Mouse (Mus musculus) testis, adult 2 months (tissue): ENCODE data around the gene Olfr38. TPM values are rescaled to one million over a fixed set of nuclear protein-coding genes. Genes with fewer than 3 reads are reported as not detected.
A peak's percentile ranks its signal among the peaks of the same experiment; 100 is the strongest.

Experiments
- H3K27ac ChIP-seq: fragments of 200-500 bp; 2 replicates; pipeline ENCODE4 v1.5.1; 2012; ENCODE audit warnings: low read depth, low read length; ENCODE audit not compliant: control insufficient read depth, insufficient read depth
- H3K27me3 ChIP-seq: fragments of 200-500 bp; 2 replicates; pipeline ENCODE4 v1.6.1; 2012; ENCODE audit warnings: mild to moderate bottlenecking, low read length, moderate library complexity; ENCODE audit not compliant: control insufficient read depth, insufficient read depth
- H3K36me3 ChIP-seq: fragments of 200-500 bp; 2 replicates; pipeline ENCODE4 v1.6.1; 2012; ENCODE audit warnings: mild to moderate bottlenecking, low read length; ENCODE audit not compliant: control insufficient read depth, insufficient read depth
- H3K4me1 ChIP-seq: fragments of 200-500 bp; 2 replicates; pipeline ENCODE4 v1.6.1; 2012; ENCODE audit warnings: low read length; ENCODE audit not compliant: control insufficient read depth, insufficient read depth
- H3K4me3 ChIP-seq: fragments of 200-500 bp; 2 replicates; pipeline ENCODE4 v1.5.1; 2012; ENCODE audit warnings: low read depth, mild to moderate bottlenecking, low read length, moderate library complexity, mixed read lengths; ENCODE audit not compliant: control insufficient read depth
- CTCF ChIP-seq: fragments of 200-500 bp; IDR thresholded peaks from 2 replicates; pipeline ENCODE4 v1.5.1; 2012; ENCODE audit warnings: low read depth, mild to moderate bottlenecking, inconsistent platforms, low read length, moderate library complexity; ENCODE audit not compliant: control insufficient read depth, insufficient read depth, insufficient replicate concordance
- POLR2A ChIP-seq: fragments of 200-500 bp; IDR thresholded peaks from 2 replicates; pipeline ENCODE4 v1.6.1; 2012; ENCODE audit warnings: low read depth, mild to moderate bottlenecking, inconsistent platforms, low read length, moderate library complexity; ENCODE audit not compliant: control insufficient read depth
- polyA plus RNA-seq: library from polyadenylated mRNA; depleted of rRNA; stranded (reverse); fragments of >200 nt; gene quantifications from 2 replicates; pipeline ENCODE4 v1.2.3, GENCODE M21; 2012; rRNA removed

Gene Olfr38
- polyA plus RNA-seq = not detected in 2 replicates

GRCm38 (mm10) chr6:42756104-42756503, at the start of gene Olfr38:
Gene Olfr38, plus strand, starts transcription at chr6:42756404.
- TF ChIP-seq CTCF = no peak
- Histone ChIP-seq H3K4me3 (no peak within 1 kb of the TSS), H3K27me3 (no peaks in the 10 kb centered on the region), H3K4me1 (no peaks in the 10 kb centered on the region), H3K27ac (no peak within 1 kb of the TSS), H3K36me3 (no peaks in the 10 kb centered on the region)

- Histone ChIP-seq H3K27ac (no peak within 1 kb of the TSS), H3K4me3 (peak within 1 kb of the TSS; percentile 74), H3K4me1 (peaks cover 3% of the 10 kb centered on the region; the same call in 1 of the 2 replicates), H3K27me3 (no peaks in the 10 kb centered on the region), H3K36me3 (no peaks in the 10 kb centered on the region)
- TF ChIP-seq CTCF (no peak), POLR2A (0 out of 2 replicates have a peak, but pooled peaks have one; percentile 31)
These were observed 46.7 kb upstream of the Olfr38 start, which contains the start of gene Tcaf1 for GRCm38 (mm10) chr6:42709291-42710211. Gene Tcaf1, minus strand, starts transcription at chr6:42710088.

GRCm38 (mm10) chr6:42714668-42715067, 41.5 kb upstream of the Olfr38 start:
- no peak for TF ChIP-seq CTCF
- TF ChIP-seq POLR2A = no peak

GRCm38 (mm10) chr6:42717973-42718372, 38.2 kb upstream of the Olfr38 start:
- no peaks in the 10 kb centered on the region for H3K4me1 ChIP-seq
- H3K4me3 ChIP-seq = no peak overlapping the region
- no peaks in the 10 kb centered on the region for H3K36me3 ChIP-seq
- no peaks in the 10 kb centered on the region for H3K27me3 ChIP-seq
- no peak overlapping the region for H3K27ac ChIP-seq
- TF ChIP-seq CTCF (no peak), POLR2A (no peak)

More at GRCm38 (mm10) chr6:42714668-42715067, 41.5 kb upstream of the Olfr38 start:
- H3K36me3 ChIP-seq = no peaks in the 10 kb centered on the region
- H3K27ac ChIP-seq = no peak overlapping the region
- H3K4me1 ChIP-seq = no peaks in the 10 kb centered on the region; the same call in 1 of the 2 replicates
- H3K4me3 ChIP-seq = no peak overlapping the region
- no peaks in the 10 kb centered on the region for H3K27me3 ChIP-seq

- H3K27ac ChIP-seq = no peak within 1 kb of the TSS
- peaks cover 2% of the 10 kb centered on the region for H3K4me1 ChIP-seq
- no peaks in the 10 kb centered on the region for H3K36me3 ChIP-seq
- TF ChIP-seq POLR2A (no peak), CTCF (no peak)
- no peak within 1 kb of the TSS for H3K4me3 ChIP-seq
- no peaks in the 10 kb centered on the region for H3K27me3 ChIP-seq
These were observed 17.1 kb upstream of the Olfr38 start, which contains the start of gene Olfr453 for GRCm38 (mm10) chr6:42739071-42739470. Gene Olfr453, plus strand, starts transcription at chr6:42739371.

- Histone ChIP-seq H3K27me3 (no peaks in the 10 kb centered on the region), H3K27ac (no peak overlapping the region), H3K4me1 (peaks cover 2% of the 10 kb centered on the region), H3K36me3 (no peaks in the 10 kb centered on the region), H3K4me3 (no peak overlapping the region)
- TF ChIP-seq CTCF (no peak), POLR2A (no peak)
These were observed 13.9 kb upstream of the Olfr38 start for GRCm38 (mm10) chr6:42742303-42742702.

- Histone ChIP-seq H3K4me3 (no peak overlapping the region), H3K4me1 (no peaks in the 10 kb centered on the region), H3K27me3 (no peaks in the 10 kb centered on the region), H3K36me3 (no peaks in the 10 kb centered on the region), H3K27ac (no peak overlapping the region)
- TF ChIP-seq POLR2A (no peak), CTCF (no peak)
These were observed 8.4 kb upstream of the Olfr38 start for GRCm38 (mm10) chr6:42747846-42748245.
